Mouse (Mus musculus): ENCODE data around the gene Cfap299. TPM values are rescaled to one million over a fixed set of nuclear protein-coding genes. Genes with fewer than 3 reads are reported as not detected.

The Cfap299 gene
- polyA plus RNA-seq, 1 experiment from 2014 or later = 2.3 TPM

- H3K4me2 ChIP-seq = no peak overlapping the region
- ATAC-seq (ENCODE audit: low FRiP score, low read depth) = no peak
- 85% methylated on average over 3 of the region's 3 CpGs for WGBS
- H3K36me3 ChIP-seq = no peaks in the 10 kb centered on the region
- H3K27ac ChIP-seq (replicated peaks) = no peak overlapping the region
- H3K4me1 ChIP-seq (replicated peaks) = no peaks in the 10 kb centered on the region
- no peak overlapping the region for H3K4me3 ChIP-seq
- H3K9ac ChIP-seq = no peak overlapping the region
- H3K27me3 ChIP-seq = no peaks in the 10 kb centered on the region
- no peaks in the 10 kb centered on the region for H3K9me3 ChIP-seq
Measured at GRCm38 (mm10) chr5:98476539-98476938, 147.4 kb downstream of the Cfap299 start.

GRCm38 (mm10) chr5:98477261-98477660, 148.2 kb downstream of the Cfap299 start:
- Histone ChIP-seq H3K4me3 (no peak overlapping the region), H3K27ac (replicated peaks) (no peak overlapping the region), H3K4me1 (replicated peaks) (no peaks in the 10 kb centered on the region), H3K4me2 (no peak overlapping the region), H3K9me3 (no peaks in the 10 kb centered on the region), H3K36me3 (no peaks in the 10 kb centered on the region), H3K27me3 (no peaks in the 10 kb centered on the region), H3K9ac (no peak overlapping the region)
- ATAC-seq (ENCODE audit: low FRiP score, low read depth) = no peak
- WGBS = 82% methylated on average over 8 of the region's 8 CpGs

GRCm38 (mm10) chr5:98483507-98483906, 154.4 kb downstream of the Cfap299 start:
- H3K4me2 ChIP-seq = no peak overlapping the region
- no peak overlapping the region for H3K4me3 ChIP-seq
- H3K36me3 ChIP-seq = no peaks in the 10 kb centered on the region
- no peaks in the 10 kb centered on the region for H3K27me3 ChIP-seq
- no peak overlapping the region for H3K27ac ChIP-seq (replicated peaks)
- ATAC-seq (ENCODE audit: low FRiP score, low read depth) = no peak
- WGBS = 80% methylated on average over 5 of the region's 5 CpGs
- no peaks in the 10 kb centered on the region for H3K4me1 ChIP-seq (replicated peaks)
- no peaks in the 10 kb centered on the region for H3K9me3 ChIP-seq
- H3K9ac ChIP-seq = no peak overlapping the region

- no peak for ATAC-seq (ENCODE audit: low FRiP score, low read depth)
- WGBS = 85% methylated on average over 1 of the region's 1 CpGs
- no peak overlapping the region for H3K27ac ChIP-seq (replicated peaks)
- H3K9ac ChIP-seq = no peak overlapping the region
- H3K4me3 ChIP-seq = no peak overlapping the region
- H3K4me2 ChIP-seq = no peak overlapping the region
- H3K36me3 ChIP-seq = no peaks in the 10 kb centered on the region
- no peaks in the 10 kb centered on the region for H3K9me3 ChIP-seq
- no peaks in the 10 kb centered on the region for H3K27me3 ChIP-seq
- no peaks in the 10 kb centered on the region for H3K4me1 ChIP-seq (replicated peaks)
Measured at GRCm38 (mm10) chr5:98485189-98485588, 156.1 kb downstream of the Cfap299 start.

- Histone ChIP-seq H3K4me2 (no peak overlapping the region), H3K27me3 (no peaks in the 10 kb centered on the region), H3K4me1 (replicated peaks) (no peaks in the 10 kb centered on the region), H3K4me3 (no peak overlapping the region), H3K9me3 (no peaks in the 10 kb centered on the region), H3K9ac (no peak overlapping the region), H3K36me3 (no peaks in the 10 kb centered on the region), H3K27ac (replicated peaks) (no peak overlapping the region)
- 79% methylated on average over 4 of the region's 4 CpGs for WGBS
- ATAC-seq (ENCODE audit: low FRiP score, low read depth) = no peak
Measured at GRCm38 (mm10) chr5:98498317-98498716, 169.2 kb downstream of the Cfap299 start.

GRCm38 (mm10) chr5:98516214-98516613, 187.1 kb downstream of the Cfap299 start:
- no peak overlapping the region for H3K4me2 ChIP-seq
- no peaks in the 10 kb centered on the region for H3K36me3 ChIP-seq
- no peak overlapping the region for H3K4me3 ChIP-seq
- no peak for ATAC-seq (ENCODE audit: low FRiP score, low read depth)
- H3K27me3 ChIP-seq = no peaks in the 10 kb centered on the region
- whole genome bisulfite sequencing = 70% methylated on average over 7 of the region's 7 CpGs
- H3K9me3 ChIP-seq = no peaks in the 10 kb centered on the region
- H3K27ac ChIP-seq (replicated peaks) = no peak overlapping the region
- no peak overlapping the region for H3K9ac ChIP-seq
- H3K4me1 ChIP-seq (replicated peaks) = no peaks in the 10 kb centered on the region

- Histone ChIP-seq H3K9me3 (no peaks in the 10 kb centered on the region), H3K4me3 (no peak overlapping the region), H3K27me3 (no peaks in the 10 kb centered on the region), H3K27ac (replicated peaks) (no peak overlapping the region), H3K4me1 (replicated peaks) (no peaks in the 10 kb centered on the region), H3K36me3 (no peaks in the 10 kb centered on the region), H3K4me2 (no peak overlapping the region), H3K9ac (no peak overlapping the region)
- 90% methylated on average over 2 of the region's 2 CpGs for WGBS
- no peak for ATAC-seq (ENCODE audit: low FRiP score, low read depth)
Measured at GRCm38 (mm10) chr5:98520118-98520517, 191.0 kb downstream of the Cfap299 start.

GRCm38 (mm10) chr5:98522270-98522977, 193.3 kb downstream of the Cfap299 start:
- H3K4me3 ChIP-seq = no peak overlapping the region
- H3K4me1 ChIP-seq (replicated peaks) = no peaks in the 10 kb centered on the region
- H3K9me3 ChIP-seq = no peaks in the 10 kb centered on the region
- H3K4me2 ChIP-seq = no peak overlapping the region
- 93% methylated on average over 7 of the region's 7 CpGs for WGBS
- H3K36me3 ChIP-seq = no peaks in the 10 kb centered on the region
- no peak for ATAC-seq (ENCODE audit: low FRiP score, low read depth)
- no peak overlapping the region for H3K27ac ChIP-seq (replicated peaks)
- H3K27me3 ChIP-seq = no peaks in the 10 kb centered on the region
- H3K9ac ChIP-seq = no peak overlapping the region

GRCm38 (mm10) chr5:98523050-98523449, 193.9 kb downstream of the Cfap299 start:
- H3K4me3 ChIP-seq = no peak overlapping the region
- H3K4me2 ChIP-seq = no peak overlapping the region
- no peaks in the 10 kb centered on the region for H3K4me1 ChIP-seq (replicated peaks)
- H3K9me3 ChIP-seq = no peaks in the 10 kb centered on the region
- ATAC-seq (ENCODE audit: low FRiP score, low read depth) = no peak
- 80% methylated on average over 7 of the region's 7 CpGs for WGBS
- no peak overlapping the region for H3K9ac ChIP-seq
- no peaks in the 10 kb centered on the region for H3K36me3 ChIP-seq
- no peaks in the 10 kb centered on the region for H3K27me3 ChIP-seq
- H3K27ac ChIP-seq (replicated peaks) = no peak overlapping the region

- H3K9ac ChIP-seq = no peak overlapping the region
- no peak overlapping the region for H3K4me3 ChIP-seq
- H3K36me3 ChIP-seq = no peaks in the 10 kb centered on the region
- no peak overlapping the region for H3K4me2 ChIP-seq
- no peaks in the 10 kb centered on the region for H3K9me3 ChIP-seq
- H3K27ac ChIP-seq (replicated peaks) = no peak overlapping the region
- no peaks in the 10 kb centered on the region for H3K4me1 ChIP-seq (replicated peaks)
- WGBS = 94% methylated on average over 1 of the region's 1 CpGs
- ATAC-seq (ENCODE audit: low FRiP score, low read depth) = no peak
- H3K27me3 ChIP-seq = no peaks in the 10 kb centered on the region
Measured at GRCm38 (mm10) chr5:98523783-98524182, 194.7 kb downstream of the Cfap299 start.

- H3K4me3 ChIP-seq = no peak overlapping the region
- no peaks in the 10 kb centered on the region for H3K36me3 ChIP-seq
- H3K9ac ChIP-seq = no peak overlapping the region
- no peak for ATAC-seq (ENCODE audit: low FRiP score, low read depth)
- 91% methylated on average over 1 of the region's 1 CpGs for WGBS
- H3K27me3 ChIP-seq = no peaks in the 10 kb centered on the region
- H3K4me2 ChIP-seq = no peak overlapping the region
- no peaks in the 10 kb centered on the region for H3K9me3 ChIP-seq
- H3K4me1 ChIP-seq (replicated peaks) = no peaks in the 10 kb centered on the region
- no peak overlapping the region for H3K27ac ChIP-seq (replicated peaks)
Measured at GRCm38 (mm10) chr5:98541333-98541732, 212.2 kb downstream of the Cfap299 start.

- no peak overlapping the region for H3K4me2 ChIP-seq
- no peaks in the 10 kb centered on the region for H3K4me1 ChIP-seq (replicated peaks)
- no peak overlapping the region for H3K4me3 ChIP-seq
- WGBS = 61% methylated on average over 5 of the region's 5 CpGs
- no peaks in the 10 kb centered on the region for H3K36me3 ChIP-seq
- H3K27me3 ChIP-seq = no peaks in the 10 kb centered on the region
- no peak for ATAC-seq (ENCODE audit: low FRiP score, low read depth)
- H3K27ac ChIP-seq (replicated peaks) = no peak overlapping the region
- H3K9me3 ChIP-seq = no peaks in the 10 kb centered on the region
- no peak overlapping the region for H3K9ac ChIP-seq
Measured at GRCm38 (mm10) chr5:98550285-98550684, 221.2 kb downstream of the Cfap299 start.

- no peaks in the 10 kb centered on the region for H3K36me3 ChIP-seq
- H3K9me3 ChIP-seq = no peaks in the 10 kb centered on the region
- H3K4me3 ChIP-seq = no peak overlapping the region
- no peaks in the 10 kb centered on the region for H3K4me1 ChIP-seq (replicated peaks)
- no peak overlapping the region for H3K27ac ChIP-seq (replicated peaks)
- ATAC-seq (ENCODE audit: low FRiP score, low read depth) = no peak
- H3K9ac ChIP-seq = no peak overlapping the region
- no peak overlapping the region for H3K4me2 ChIP-seq
- no peaks in the 10 kb centered on the region for H3K27me3 ChIP-seq
- 96% methylated on average over 1 of the region's 1 CpGs for WGBS
Measured at GRCm38 (mm10) chr5:98550873-98551272, 221.8 kb downstream of the Cfap299 start.

Measured in hindbrain, embryonic 15.5 days (tissue).